Mouse (Mus musculus): Measurements from ENCODE around the gene Mn1.

GRCm38 (mm10) chr5:111416048-111416447 is 1.1 kb upstream of the Mn1 start:
- TF ChIP-seq KAT2A (conservative IDR thresholded peaks at IDR 0.05; ENCODE audit: low read depth, low read length) (no peak), POLR2AphosphoS2 (IDR thresholded peaks at IDR 0.05; ENCODE audit: low read length) (no peak), TAL1 (IDR thresholded peaks at IDR 0.05; ENCODE audit: low read length) (no peak), CTCF (IDR thresholded peaks at IDR 0.05 in 2 of 3, conservative IDR thresholded peaks at IDR 0.05 in 1 of 3; ENCODE audit: control insufficient read depth in 1 of 3, insufficient read depth in 1 of 3, low read depth in 2 of 3, low read length in 3 of 3, poor library complexity in 1 of 3, severe bottlenecking in 1 of 3) (no peak), CHD1 (IDR thresholded peaks at IDR 0.05; ENCODE audit: low read depth, low read length) (no peak), POLR2A (IDR thresholded peaks at IDR 0.05; ENCODE audit: control insufficient read depth in 1 of 2, insufficient read depth in 1 of 2, low read depth in 1 of 2, low read length in 2 of 2, poor library complexity in 1 of 2) (no peak), SIN3A (IDR thresholded peaks at IDR 0.05; ENCODE audit: low read length) (no peak), ELF1 (IDR thresholded peaks at IDR 0.05; ENCODE audit: low read depth, low read length) (no peak), USF1 (IDR thresholded peaks at IDR 0.05; ENCODE audit: low read depth, low read length) (no peak), MYB (IDR thresholded peaks at IDR 0.05; ENCODE audit: low read depth, low read length) (no peak)

Data from MEL (cell line).